Mouse (Mus musculus): ENCODE results near the gene Atg2b. TPM values are rescaled to one million over a fixed set of nuclear protein-coding genes. Genes with fewer than 3 reads are reported as not detected.
A peak's percentile ranks its signal among the peaks of the same experiment; 100 is the strongest.

Atg2b gene
- polyA plus RNA-seq, 1 experiment = 0.63 TPM

- no peaks in the 10 kb centered on the region for H3K36me3 ChIP-seq (ENCODE audit: control insufficient read depth)
- H3K9me3 ChIP-seq (ENCODE audit: control insufficient read depth, low read length) = no peaks in the 10 kb centered on the region
- TF ChIP-seq TAL1 (IDR thresholded peaks at IDR 0.05; ENCODE audit: low read length) = no peak
- no peak overlapping the region for H3K4me3 ChIP-seq (replicated peaks)
- H3K4me1 ChIP-seq (ENCODE audit: control insufficient read depth) = peaks cover 48% of the 10 kb centered on the region
- no peaks in the 10 kb centered on the region for H3K27me3 ChIP-seq (ENCODE audit: control insufficient read depth)
Observed at GRCm38 (mm10) chr12:105721452-105722132, 36.6 kb upstream of the Atg2b start.

- H3K9me3 ChIP-seq (ENCODE audit: control insufficient read depth, low read length) = no peaks in the 10 kb centered on the region
- TF ChIP-seq GATA1 (IDR thresholded peaks at IDR 0.05; ENCODE audit: low read length) (no peak), TAL1 (IDR thresholded peaks at IDR 0.05; ENCODE audit: low read length) (no peak)
- no peaks in the 10 kb centered on the region for H3K36me3 ChIP-seq (ENCODE audit: control insufficient read depth)
- no peak overlapping the region for H3K4me3 ChIP-seq (replicated peaks)
- H3K27me3 ChIP-seq (ENCODE audit: control insufficient read depth) = peaks cover 3% of the 10 kb centered on the region
- peaks cover 36% of the 10 kb centered on the region for H3K4me1 ChIP-seq (ENCODE audit: control insufficient read depth)
Observed at GRCm38 (mm10) chr12:105720196-105720595, 35.2 kb upstream of the Atg2b start.

GRCm38 (mm10) chr12:105718616-105719015 is 33.6 kb upstream of the Atg2b start:
- H3K4me3 ChIP-seq (replicated peaks) = peak overlapping the region; percentile 34
- TF ChIP-seq TAL1 (IDR thresholded peaks at IDR 0.05; ENCODE audit: low read length) = no peak
- TF ChIP-seq GATA1 (IDR thresholded peaks at IDR 0.05; ENCODE audit: low read length) = no peak
- H3K27me3 ChIP-seq (ENCODE audit: control insufficient read depth) = peaks cover 5% of the 10 kb centered on the region
- peaks cover 21% of the 10 kb centered on the region for H3K4me1 ChIP-seq (ENCODE audit: control insufficient read depth)
- no peaks in the 10 kb centered on the region for H3K9me3 ChIP-seq (ENCODE audit: control insufficient read depth, low read length)
- no peaks in the 10 kb centered on the region for H3K36me3 ChIP-seq (ENCODE audit: control insufficient read depth)

GRCm38 (mm10) chr12:105705799-105706487 is 20.9 kb upstream of the Atg2b start, which contains the start of gene Ak7:
TSS of gene Ak7 (plus strand) at chr12:105705976.
- peaks cover 4% of the 10 kb centered on the region; the same call in 1 of the 2 replicates for H3K27me3 ChIP-seq (ENCODE audit: control insufficient read depth)
- H3K36me3 ChIP-seq (ENCODE audit: control insufficient read depth) = no peaks in the 10 kb centered on the region; the same call in 1 of the 2 replicates
- peak within 1 kb of the TSS; percentile 11 for H3K4me3 ChIP-seq (replicated peaks)
- TF ChIP-seq GATA1 (IDR thresholded peaks at IDR 0.05; ENCODE audit: low read length) (no peak), TAL1 (IDR thresholded peaks at IDR 0.05; ENCODE audit: low read length) (no peak)
- H3K4me1 ChIP-seq (ENCODE audit: control insufficient read depth) = peaks cover 15% of the 10 kb centered on the region
- H3K9me3 ChIP-seq (ENCODE audit: control insufficient read depth, low read length) = no peaks in the 10 kb centered on the region

GRCm38 (mm10) chr12:105700433-105700832 is 15.4 kb upstream of the Atg2b start:
- H3K36me3 ChIP-seq (ENCODE audit: control insufficient read depth) = peaks cover 8% of the 10 kb centered on the region
- TF ChIP-seq GATA1 (IDR thresholded peaks at IDR 0.05; ENCODE audit: low read length) (no peak), TAL1 (IDR thresholded peaks at IDR 0.05; ENCODE audit: low read length) (no peak)
- no peaks in the 10 kb centered on the region for H3K9me3 ChIP-seq (ENCODE audit: control insufficient read depth, low read length)
- no peak overlapping the region for H3K4me3 ChIP-seq (replicated peaks)
- H3K4me1 ChIP-seq (ENCODE audit: control insufficient read depth) = peaks cover 6% of the 10 kb centered on the region
- no peaks in the 10 kb centered on the region for H3K27me3 ChIP-seq (ENCODE audit: control insufficient read depth)

GRCm38 (mm10) chr12:105697104-105697780 is 12.2 kb upstream of the Atg2b start:
- Histone ChIP-seq H3K9me3 (ENCODE audit: control insufficient read depth, low read length) (peaks cover 3% of the 10 kb centered on the region), H3K27me3 (ENCODE audit: control insufficient read depth) (no peaks in the 10 kb centered on the region), H3K36me3 (ENCODE audit: control insufficient read depth) (peaks cover 13% of the 10 kb centered on the region), H3K4me3 (replicated peaks) (no peak overlapping the region), H3K4me1 (ENCODE audit: control insufficient read depth) (no peaks in the 10 kb centered on the region; the same call in 1 of the 2 replicates)
- no peak for TF ChIP-seq TAL1 (IDR thresholded peaks at IDR 0.05; ENCODE audit: low read length)
- TF ChIP-seq GATA1 (IDR thresholded peaks at IDR 0.05; ENCODE audit: low read length) = no peak

- H3K36me3 ChIP-seq (ENCODE audit: control insufficient read depth) = peaks cover 16% of the 10 kb centered on the region
- no peaks in the 10 kb centered on the region for H3K27me3 ChIP-seq (ENCODE audit: control insufficient read depth)
- TF ChIP-seq GATA1 (IDR thresholded peaks at IDR 0.05; ENCODE audit: low read length) (no peak), TAL1 (IDR thresholded peaks at IDR 0.05; ENCODE audit: low read length) (no peak)
- H3K9me3 ChIP-seq (ENCODE audit: control insufficient read depth, low read length) = peaks cover 3% of the 10 kb centered on the region
- no peaks in the 10 kb centered on the region; the same call in 1 of the 2 replicates for H3K4me1 ChIP-seq (ENCODE audit: control insufficient read depth)
- H3K4me3 ChIP-seq (replicated peaks) = no peak overlapping the region
Observed at GRCm38 (mm10) chr12:105695848-105696247, 10.8 kb upstream of the Atg2b start.

DNA sequence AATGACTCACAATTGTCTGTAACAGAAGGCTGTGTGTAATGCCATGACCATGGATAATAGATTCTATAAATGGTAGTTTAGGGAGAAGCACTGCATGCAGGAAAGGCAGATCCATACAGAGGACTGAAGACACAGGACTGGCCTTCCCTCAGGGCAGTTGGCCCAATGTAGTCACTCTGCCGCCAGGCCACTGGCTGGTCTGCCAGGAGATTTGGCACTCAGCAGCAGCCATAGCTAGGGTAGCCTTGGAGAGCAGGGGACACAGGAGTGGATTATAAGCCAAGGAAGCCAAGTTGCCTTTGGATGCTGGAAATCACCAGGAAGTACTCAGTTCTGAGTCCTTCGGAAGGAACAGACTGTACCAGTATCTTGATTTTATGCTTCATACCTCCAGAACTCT is 9.0 kb upstream of the Atg2b start:
- Histone ChIP-seq H3K4me1 (ENCODE audit: control insufficient read depth) (no peaks in the 10 kb centered on the region; the same call in 1 of the 2 replicates), H3K36me3 (ENCODE audit: control insufficient read depth) (peaks cover 8% of the 10 kb centered on the region)
- TF ChIP-seq TAL1 (IDR thresholded peaks at IDR 0.05; ENCODE audit: low read length) = no peak
- TF ChIP-seq GATA1 (IDR thresholded peaks at IDR 0.05; ENCODE audit: low read length) = no peak

DNA sequence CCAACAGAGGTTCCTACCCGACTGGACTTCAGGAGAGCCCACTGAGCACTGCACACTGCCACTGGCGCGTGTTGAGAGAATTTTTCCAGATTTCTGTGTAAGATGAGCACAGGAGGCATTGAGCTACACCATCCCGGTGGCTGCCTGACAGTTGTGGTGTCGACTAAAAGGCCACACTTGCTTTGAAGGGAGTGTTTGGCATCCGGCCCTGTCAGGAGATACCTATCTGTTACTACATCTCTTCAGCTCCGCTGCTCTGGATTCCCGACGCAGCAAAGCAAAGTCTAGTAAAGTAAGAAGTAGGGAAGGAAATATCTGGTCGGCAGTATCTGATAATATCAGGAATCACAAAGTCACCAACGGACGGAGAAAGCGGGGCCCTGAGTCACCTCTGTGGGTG is 4.4 kb upstream of the Atg2b start:
- H3K36me3 ChIP-seq (ENCODE audit: control insufficient read depth) = peaks cover 8% of the 10 kb centered on the region
- H3K9me3 ChIP-seq (ENCODE audit: control insufficient read depth, low read length) = peaks cover 3% of the 10 kb centered on the region
- no peaks in the 10 kb centered on the region for H3K27me3 ChIP-seq (ENCODE audit: control insufficient read depth)
- peaks cover 20% of the 10 kb centered on the region for H3K4me1 ChIP-seq (ENCODE audit: control insufficient read depth)
- no peak overlapping the region for H3K4me3 ChIP-seq (replicated peaks)
- TF ChIP-seq TAL1 (IDR thresholded peaks at IDR 0.05; ENCODE audit: low read length) = no peak
- no peak for TF ChIP-seq GATA1 (IDR thresholded peaks at IDR 0.05; ENCODE audit: low read length)

More for the DNA sequence above, 9.0 kb upstream of the Atg2b start:
- Histone ChIP-seq H3K27me3 (ENCODE audit: control insufficient read depth) (no peaks in the 10 kb centered on the region), H3K9me3 (ENCODE audit: control insufficient read depth, low read length) (peaks cover 3% of the 10 kb centered on the region), H3K4me3 (replicated peaks) (no peak overlapping the region)
